Mouse (Mus musculus): ENCODE results near the gene Ggnbp2. TPM values are rescaled to one million over a fixed set of nuclear protein-coding genes. Genes with fewer than 3 reads are reported as not detected.

Gene Ggnbp2
- polyA plus RNA-seq, 1 experiment from 2014 or later: 68.0 TPM

GRCm38 (mm10) chr11:84825261-84825807 is 45.3 kb downstream of the Ggnbp2 start:
- Histone ChIP-seq H3K9me3 (ENCODE audit: control insufficient read depth, low read depth, low read length) (no peaks in the 10 kb centered on the region), H3K4me1 (ENCODE audit: control insufficient read depth, insufficient read depth, low read length) (peaks cover 8% of the 10 kb centered on the region; the same call in 1 of the 2 replicates), H3K4me2 (replicated peaks; ENCODE audit: low read depth, low read length) (no peak overlapping the region), H3K27ac (ENCODE audit: low read length) (no peak overlapping the region), H3K36me3 (ENCODE audit: control insufficient read depth, insufficient read depth, low read length) (no peaks in the 10 kb centered on the region), H3K9ac (replicated peaks; ENCODE audit: low read depth, low read length) (no peak overlapping the region), H3K4me3 (ENCODE audit: low read depth, low read length) (no peak overlapping the region), H3K27me3 (ENCODE audit: control insufficient read depth, insufficient read depth, low read length) (no peaks in the 10 kb centered on the region)
- WGBS: 80% methylated on average over 10 of the region's 10 CpGs
- ATAC-seq (ENCODE audit: insufficient number of reproducible peaks, insufficient read depth, low FRiP score, low read depth): no peak

GRCm38 (mm10) chr11:84823484-84823897 is 47.1 kb downstream of the Ggnbp2 start:
- H3K4me2 ChIP-seq (replicated peaks; ENCODE audit: low read depth, low read length): no peak overlapping the region
- 39% methylated on average over 10 of the region's 10 CpGs for WGBS

GRCm38 (mm10) chr11:84822487-84822886 is 48.1 kb downstream of the Ggnbp2 start:
- no peaks in the 10 kb centered on the region for H3K36me3 ChIP-seq (ENCODE audit: control insufficient read depth, insufficient read depth, low read length)
- no peaks in the 10 kb centered on the region for H3K27me3 ChIP-seq (ENCODE audit: control insufficient read depth, insufficient read depth, low read length)
- no peak overlapping the region for H3K4me3 ChIP-seq (ENCODE audit: low read depth, low read length)
- no peak for ATAC-seq (ENCODE audit: insufficient number of reproducible peaks, insufficient read depth, low FRiP score, low read depth)
- H3K9me3 ChIP-seq (ENCODE audit: control insufficient read depth, low read depth, low read length): no peaks in the 10 kb centered on the region
- H3K4me1 ChIP-seq (ENCODE audit: control insufficient read depth, insufficient read depth, low read length): no peaks in the 10 kb centered on the region
- 86% methylated on average over 5 of the region's 5 CpGs for WGBS
- H3K9ac ChIP-seq (replicated peaks; ENCODE audit: low read depth, low read length): no peak overlapping the region
- H3K4me2 ChIP-seq (replicated peaks; ENCODE audit: low read depth, low read length): no peak overlapping the region
- H3K27ac ChIP-seq (ENCODE audit: low read length): no peak overlapping the region

More at GRCm38 (mm10) chr11:84823484-84823897, 47.1 kb downstream of the Ggnbp2 start:
- peak; percentile 38; the same call in 1 of the 2 replicates for ATAC-seq (ENCODE audit: insufficient number of reproducible peaks, insufficient read depth, low FRiP score, low read depth)
- Histone ChIP-seq H3K4me1 (ENCODE audit: control insufficient read depth, insufficient read depth, low read length) (peaks cover 5% of the 10 kb centered on the region; the same call in 1 of the 2 replicates), H3K27me3 (ENCODE audit: control insufficient read depth, insufficient read depth, low read length) (no peaks in the 10 kb centered on the region), H3K9me3 (ENCODE audit: control insufficient read depth, low read depth, low read length) (no peaks in the 10 kb centered on the region), H3K9ac (replicated peaks; ENCODE audit: low read depth, low read length) (no peak overlapping the region), H3K36me3 (ENCODE audit: control insufficient read depth, insufficient read depth, low read length) (no peaks in the 10 kb centered on the region), H3K27ac (ENCODE audit: low read length) (no peak overlapping the region), H3K4me3 (ENCODE audit: low read depth, low read length) (no peak overlapping the region)

GRCm38 (mm10) chr11:84821131-84821770 is 49.4 kb downstream of the Ggnbp2 start:
- Histone ChIP-seq H3K36me3 (ENCODE audit: control insufficient read depth, insufficient read depth, low read length) (no peaks in the 10 kb centered on the region), H3K27ac (ENCODE audit: low read length) (no peak overlapping the region), H3K4me2 (replicated peaks; ENCODE audit: low read depth, low read length) (no peak overlapping the region), H3K9me3 (ENCODE audit: control insufficient read depth, low read depth, low read length) (no peaks in the 10 kb centered on the region), H3K27me3 (ENCODE audit: control insufficient read depth, insufficient read depth, low read length) (no peaks in the 10 kb centered on the region), H3K4me1 (ENCODE audit: control insufficient read depth, insufficient read depth, low read length) (no peaks in the 10 kb centered on the region), H3K9ac (replicated peaks; ENCODE audit: low read depth, low read length) (no peak overlapping the region), H3K4me3 (ENCODE audit: low read depth, low read length) (no peak overlapping the region)
- no peak for ATAC-seq (ENCODE audit: insufficient number of reproducible peaks, insufficient read depth, low FRiP score, low read depth)
- WGBS: 80% methylated on average over 9 of the region's 9 CpGs

GRCm38 (mm10) chr11:84818961-84819692 is 51.5 kb downstream of the Ggnbp2 start, which contains the start of gene Mrm1:
Gene Mrm1, minus strand, starts transcription at chr11:84819515.
- Histone ChIP-seq H3K9ac (replicated peaks; ENCODE audit: low read depth, low read length) (peak within 1 kb of the TSS; percentile 73), H3K9me3 (ENCODE audit: control insufficient read depth, low read depth, low read length) (no peaks in the 10 kb centered on the region), H3K4me3 (ENCODE audit: low read depth, low read length) (peak within 1 kb of the TSS; percentile 78), H3K27me3 (ENCODE audit: control insufficient read depth, insufficient read depth, low read length) (no peaks in the 10 kb centered on the region), H3K4me2 (replicated peaks; ENCODE audit: low read depth, low read length) (peak within 1 kb of the TSS; percentile 99), H3K36me3 (ENCODE audit: control insufficient read depth, insufficient read depth, low read length) (no peaks in the 10 kb centered on the region), H3K27ac (ENCODE audit: low read length) (peak within 1 kb of the TSS; percentile 89), H3K4me1 (ENCODE audit: control insufficient read depth, insufficient read depth, low read length) (no peaks in the 10 kb centered on the region)
- peak; percentile 84 for ATAC-seq (ENCODE audit: insufficient number of reproducible peaks, insufficient read depth, low FRiP score, low read depth)
- under 1% methylated on average over 51 of the region's 55 CpGs for WGBS

- Histone ChIP-seq H3K27me3 (ENCODE audit: control insufficient read depth, insufficient read depth, low read length) (no peaks in the 10 kb centered on the region), H3K9me3 (ENCODE audit: control insufficient read depth, low read depth, low read length) (no peaks in the 10 kb centered on the region), H3K36me3 (ENCODE audit: control insufficient read depth, insufficient read depth, low read length) (no peaks in the 10 kb centered on the region), H3K4me2 (replicated peaks; ENCODE audit: low read depth, low read length) (peak overlapping the region; percentile 99), H3K27ac (ENCODE audit: low read length) (peak overlapping the region; percentile 89), H3K4me3 (ENCODE audit: low read depth, low read length) (peak overlapping the region; percentile 78), H3K9ac (replicated peaks; ENCODE audit: low read depth, low read length) (peak overlapping the region; percentile 73), H3K4me1 (ENCODE audit: control insufficient read depth, insufficient read depth, low read length) (no peaks in the 10 kb centered on the region)
- ATAC-seq (ENCODE audit: insufficient number of reproducible peaks, insufficient read depth, low FRiP score, low read depth): peak; percentile 66
- WGBS: under 1% methylated on average over 39 of the region's 39 CpGs
These were observed 52.3 kb downstream of the Ggnbp2 start for GRCm38 (mm10) chr11:84818085-84818960.

- Histone ChIP-seq H3K36me3 (ENCODE audit: control insufficient read depth, insufficient read depth, low read length) (no peaks in the 10 kb centered on the region), H3K9ac (replicated peaks; ENCODE audit: low read depth, low read length) (no peak overlapping the region), H3K9me3 (ENCODE audit: control insufficient read depth, low read depth, low read length) (no peaks in the 10 kb centered on the region), H3K4me3 (ENCODE audit: low read depth, low read length) (no peak overlapping the region), H3K27me3 (ENCODE audit: control insufficient read depth, insufficient read depth, low read length) (no peaks in the 10 kb centered on the region), H3K4me1 (ENCODE audit: control insufficient read depth, insufficient read depth, low read length) (no peaks in the 10 kb centered on the region), H3K27ac (ENCODE audit: low read length) (no peak overlapping the region), H3K4me2 (replicated peaks; ENCODE audit: low read depth, low read length) (no peak overlapping the region)
- no peak for ATAC-seq (ENCODE audit: insufficient number of reproducible peaks, insufficient read depth, low FRiP score, low read depth)
- WGBS: 79% methylated on average over 6 of the region's 6 CpGs
These were observed 53.3 kb downstream of the Ggnbp2 start for GRCm38 (mm10) chr11:84817362-84817761.
